Mouse (Mus musculus) midbrain, postnatal 0 days (tissue): ENCODE data around the gene D17Wsu92e. TPM values are rescaled to one million over a fixed set of nuclear protein-coding genes. Genes with fewer than 3 reads are reported as not detected.

ENCODE experiments used
- ATAC-seq: fragments of 200-750 bp; cut with Nextera tagmentation; 2 replicates; pipeline ENCODE4 v1.8.0; 2017; ENCODE audit warnings: moderate number of reproducible peaks, mild to moderate bottlenecking, moderate TSS enrichment, moderate library complexity; ENCODE audit not compliant: low FRiP score
- DNase-seq: peaks from one replicate; pipeline ENCODE4 v3.0.0-alpha.2; 2015; ENCODE audit warnings: low spot score
- H3K27ac ChIP-seq: fragments of 300-500 bp; sonication (generic); 2 replicates; pipeline ENCODE4 v1.5.1; 2014; ENCODE audit warnings: low read depth, mild to moderate bottlenecking, low read length, mixed read lengths
- H3K27me3 ChIP-seq: fragments of 300-500 bp; sonication (generic); 2 replicates; pipeline ENCODE4 v1.6.1; 2014; ENCODE audit warnings: low read length, control low read depth, mixed read lengths; ENCODE audit not compliant: insufficient read depth
- H3K36me3 ChIP-seq: fragments of 300-500 bp; sonication (generic); 2 replicates; pipeline ENCODE4 v1.6.1; 2014; ENCODE audit warnings: low read length, control low read depth, mixed read lengths; ENCODE audit not compliant: insufficient read depth
- H3K4me1 ChIP-seq: fragments of 300-500 bp; sonication (generic); 2 replicates; pipeline ENCODE4 v1.6.1; 2014; ENCODE audit warnings: mild to moderate bottlenecking, control low read depth, antibody characterized with exemption, low read length, mixed read lengths; ENCODE audit not compliant: insufficient read depth
- H3K4me2 ChIP-seq: fragments of 300-500 bp; sonication (generic); 2 replicates; pipeline ENCODE4 v1.6.1; 2014; ENCODE audit warnings: low read depth, mild to moderate bottlenecking, low read length, mixed read lengths; ENCODE audit not compliant: poor library complexity, severe bottlenecking
- H3K4me3 ChIP-seq: fragments of 300-500 bp; sonication (generic); 2 replicates; pipeline ENCODE4 v1.5.1; 2014; ENCODE audit warnings: low read depth, mild to moderate bottlenecking, low read length, moderate library complexity
- H3K9ac ChIP-seq: fragments of 300-500 bp; sonication (generic); replicated peaks from 2 replicates; pipeline ENCODE4 v1.6.1; 2014; ENCODE audit warnings: mild to moderate bottlenecking, low read length, moderate library complexity, mixed read lengths; ENCODE audit not compliant: poor library complexity, severe bottlenecking
- H3K9me3 ChIP-seq: fragments of 300-500 bp; sonication (generic); 2 replicates; pipeline ENCODE4 v1.6.1; 2016; ENCODE audit warnings: low read length, control low read depth
- CTCF ChIP-seq: IDR thresholded peaks from 2 replicates; pipeline ENCODE4 v1.5.1; 2016; ENCODE audit warnings: antibody characterized with exemption, mild to moderate bottlenecking
- WGBS: fragments of 180-500 bp; shearing (Covaris S2); extraction: QIAGEN DNeasy Blood & Tissue Kit; methylation state at CpG from one replicate; pipeline ENCODE4 v1.1.7; 2014; 5-methylcytosine and 5-hydroxymethylcytosine counted together
- polyA plus RNA-seq: library from polyadenylated mRNA; unstranded; fragments of >200 nt; fragmentation: Nextera tagmentation; extraction: Ambion mirVana; gene quantifications from 2 replicates; pipeline ENCODE4 v1.2.1, GENCODE M21; 2015
- total RNA-seq: library from RNA; depleted of rRNA; stranded (reverse); fragments of >200 nt; gene quantifications from 2 replicates; pipeline ENCODE4 v1.2.3, GENCODE M21; 2014

The D17Wsu92e gene
- total and polyA plus RNA-seq, 2 experiments from 2014 or later, result 8.7 to 73.8 TPM

- Histone ChIP-seq H3K27ac (peak overlapping the region; percentile 57), H3K27me3 (no peaks in the 10 kb centered on the region), H3K9ac (no peak overlapping the region), H3K4me3 (no peak overlapping the region), H3K36me3 (no peaks in the 10 kb centered on the region), H3K4me1 (peaks cover 4% of the 10 kb centered on the region), H3K4me2 (no peak overlapping the region), H3K9me3 (no peaks in the 10 kb centered on the region)
- ATAC-seq, result peak; percentile 54; the same call in 1 of the 2 replicates
- no peak for TF ChIP-seq CTCF
- DNase-seq, result peak; percentile 90
- WGBS, result 18% methylated on average over 6 of the region's 6 CpGs
Measured at GRCm38 (mm10) chr17:27796780-27797179, 23.7 kb downstream of the D17Wsu92e start.

DNA sequence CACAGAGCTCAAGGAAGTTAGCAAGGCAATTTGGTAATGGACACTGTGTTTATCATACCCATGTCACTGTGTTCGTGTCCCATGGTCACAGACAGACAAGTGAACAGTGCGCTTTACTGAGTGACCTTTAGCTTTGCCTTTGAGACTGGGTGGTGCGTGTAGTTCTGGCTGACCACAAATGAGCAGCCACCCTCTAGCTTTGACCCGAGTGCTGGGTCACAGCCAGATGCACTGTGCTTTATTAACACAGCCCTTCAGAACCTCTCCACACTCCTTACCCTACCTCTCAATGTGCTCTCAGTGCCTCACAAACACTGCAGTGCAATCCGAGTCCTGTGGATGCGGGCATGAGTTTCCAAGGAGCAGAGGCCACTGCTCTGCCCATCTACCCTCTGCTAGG, 27.3 kb downstream of the D17Wsu92e start:
- H3K36me3 ChIP-seq, result 0 out of 2 replicates have a peak, but pooled peaks cover 6% of the 10 kb centered on the region
- ATAC-seq, result no peak

GRCm38 (mm10) chr17:27792516-27792915, 27.9 kb downstream of the D17Wsu92e start:
- no peak overlapping the region for H3K4me2 ChIP-seq
- DNase-seq, result no peak
- 0 out of 2 replicates have a peak, but pooled peaks cover 6% of the 10 kb centered on the region for H3K36me3 ChIP-seq
- H3K4me1 ChIP-seq, result peaks cover 4% of the 10 kb centered on the region
- no peak overlapping the region for H3K4me3 ChIP-seq
- no peak for TF ChIP-seq CTCF
- no peak overlapping the region for H3K27ac ChIP-seq
- 85% methylated on average over 4 of the region's 4 CpGs for WGBS
- H3K9me3 ChIP-seq, result no peaks in the 10 kb centered on the region
- H3K9ac ChIP-seq, result no peak overlapping the region
- no peaks in the 10 kb centered on the region for H3K27me3 ChIP-seq
- ATAC-seq, result no peak

More for the DNA sequence above, 27.3 kb downstream of the D17Wsu92e start:
- Histone ChIP-seq H3K27ac (no peak overlapping the region), H3K27me3 (no peaks in the 10 kb centered on the region), H3K4me3 (no peak overlapping the region), H3K9me3 (no peaks in the 10 kb centered on the region), H3K9ac (no peak overlapping the region), H3K4me2 (no peak overlapping the region), H3K4me1 (peaks cover 4% of the 10 kb centered on the region)
- WGBS, result 93% methylated on average over 6 of the region's 6 CpGs
- TF ChIP-seq CTCF, result no peak
- DNase-seq, result no peak

DNA sequence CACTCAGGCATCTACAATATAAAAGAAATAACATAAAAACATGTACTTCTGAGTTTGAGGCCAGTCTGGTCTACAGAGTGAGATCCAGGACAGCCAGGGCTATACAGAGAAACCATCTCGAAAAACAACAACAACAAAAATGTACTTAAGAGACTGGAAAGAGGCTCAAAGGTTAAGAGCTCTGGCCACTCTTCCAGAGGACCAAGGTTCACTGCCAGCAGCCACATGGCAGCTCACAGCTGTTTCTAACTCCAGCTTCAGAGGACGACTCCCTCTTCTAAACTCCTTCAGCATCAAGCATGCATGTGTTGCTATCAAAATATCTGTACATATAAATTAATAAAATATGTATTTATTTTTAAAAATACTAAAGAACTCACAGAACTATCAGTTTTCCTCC, 28.9 kb downstream of the D17Wsu92e start:
- Histone ChIP-seq H3K27me3 (no peaks in the 10 kb centered on the region), H3K9ac (no peak overlapping the region), H3K27ac (no peak overlapping the region), H3K36me3 (0 out of 2 replicates have a peak, but pooled peaks cover 6% of the 10 kb centered on the region), H3K4me3 (no peak overlapping the region), H3K4me1 (no peaks in the 10 kb centered on the region), H3K4me2 (no peak overlapping the region), H3K9me3 (no peaks in the 10 kb centered on the region)
- 89% methylated on average over 2 of the region's 2 CpGs for WGBS
- TF ChIP-seq CTCF, result no peak
- ATAC-seq, result no peak
- DNase-seq, result no peak

- 75% methylated on average over 2 of the region's 2 CpGs for WGBS
- H3K4me3 ChIP-seq, result no peak overlapping the region
- ATAC-seq, result no peak
- no peaks in the 10 kb centered on the region for H3K4me1 ChIP-seq
- no peak overlapping the region for H3K27ac ChIP-seq
- H3K27me3 ChIP-seq, result no peaks in the 10 kb centered on the region
- no peak overlapping the region for H3K9ac ChIP-seq
- no peak for DNase-seq
- TF ChIP-seq CTCF, result no peak
- H3K9me3 ChIP-seq, result no peaks in the 10 kb centered on the region
- H3K36me3 ChIP-seq, result 0 out of 2 replicates have a peak, but pooled peaks cover 6% of the 10 kb centered on the region
- no peak overlapping the region for H3K4me2 ChIP-seq
Measured at GRCm38 (mm10) chr17:27790976-27791375, 29.5 kb downstream of the D17Wsu92e start.

DNA sequence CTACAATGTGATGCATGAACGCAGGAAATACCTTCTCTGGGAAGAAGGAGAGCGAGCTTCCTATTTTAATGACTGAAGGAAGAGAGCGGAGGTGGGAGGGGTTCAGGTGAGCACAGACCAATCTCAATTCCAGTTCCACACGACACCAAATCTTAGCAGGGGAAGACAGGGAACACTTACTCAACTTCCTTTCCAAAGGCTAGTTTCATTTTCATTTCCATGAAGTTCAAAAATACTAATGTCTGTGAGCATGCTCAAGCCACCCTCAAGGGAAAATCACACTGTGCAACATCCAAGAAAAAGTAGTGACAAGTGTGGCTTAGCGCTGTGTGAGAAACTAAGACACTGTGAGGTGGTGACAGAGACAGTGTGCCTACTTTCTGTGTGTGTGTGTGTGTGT, 30.4 kb downstream of the D17Wsu92e start:
- Histone ChIP-seq H3K27me3 (no peaks in the 10 kb centered on the region), H3K4me2 (no peak overlapping the region), H3K36me3 (peaks cover 10% of the 10 kb centered on the region; the same call in 1 of the 2 replicates), H3K4me1 (no peaks in the 10 kb centered on the region), H3K27ac (no peak overlapping the region), H3K9ac (no peak overlapping the region), H3K9me3 (no peaks in the 10 kb centered on the region), H3K4me3 (no peak overlapping the region)
- no peak for ATAC-seq
- TF ChIP-seq CTCF, result no peak
- WGBS, result 87% methylated on average over 5 of the region's 5 CpGs
- no peak for DNase-seq
